Mouse (Mus musculus) limb, embryonic 13.5 days (tissue): Measurements from ENCODE around the gene Itga1. TPM values are rescaled to one million over a fixed set of nuclear protein-coding genes. Genes with fewer than 3 reads are reported as not detected.

Experiments
- ATAC-seq: fragments of 200-750 bp; cut with Nextera tagmentation; 2 replicates; pipeline ENCODE4 v1.8.0; 2017; ENCODE audit warnings: low read depth, moderate number of reproducible peaks, moderate TSS enrichment; ENCODE audit not compliant: low FRiP score
- H3K27ac ChIP-seq: fragments of 300-500 bp; sonication (generic); 2 replicates; pipeline ENCODE4 v1.5.1; 2015; ENCODE audit warnings: inconsistent platforms, mild to moderate bottlenecking, moderate library complexity
- H3K27me3 ChIP-seq: fragments of 300-500 bp; sonication (generic); 2 replicates; pipeline ENCODE4 v1.6.1; 2015; ENCODE audit warnings: mild to moderate bottlenecking, inconsistent platforms
- H3K36me3 ChIP-seq: fragments of 300-500 bp; sonication (generic); 2 replicates; pipeline ENCODE4 v1.6.1; 2015; ENCODE audit warnings: inconsistent platforms, mild to moderate bottlenecking, moderate library complexity
- H3K4me1 ChIP-seq: fragments of 300-500 bp; sonication (generic); 2 replicates; pipeline ENCODE4 v1.6.1; 2015; ENCODE audit warnings: inconsistent platforms
- H3K4me2 ChIP-seq: fragments of 300-500 bp; sonication (generic); replicated peaks from 2 replicates; pipeline ENCODE4 v1.6.1; 2015; ENCODE audit warnings: inconsistent platforms, mild to moderate bottlenecking, moderate library complexity
- H3K4me3 ChIP-seq: fragments of 300-500 bp; sonication (generic); 2 replicates; pipeline ENCODE4 v1.5.1; 2015; ENCODE audit warnings: moderate library complexity, mild to moderate bottlenecking, inconsistent platforms
- H3K9ac ChIP-seq: fragments of 300-500 bp; sonication (generic); 2 replicates; pipeline ENCODE4 v1.6.1; 2015; ENCODE audit warnings: mild to moderate bottlenecking, inconsistent platforms
- H3K9me3 ChIP-seq: fragments of 300-500 bp; sonication (generic); 2 replicates; pipeline ENCODE4 v1.6.1; 2016; ENCODE audit warnings: inconsistent platforms
- WGBS: fragments of 180-500 bp; shearing (Covaris S2); methylation state at CpG from one replicate; pipeline ENCODE4 v1.1.7; 2015; 5-methylcytosine and 5-hydroxymethylcytosine counted together
- polyA plus RNA-seq: library from polyadenylated mRNA; unstranded; fragments of >200 nt; fragmentation: Nextera tagmentation; extraction: Ambion mirVana; gene quantifications from 2 replicates; pipeline ENCODE4 v1.2.1, GENCODE M21; 2015

Itga1 gene
- polyA plus RNA-seq, 1 experiment from 2014 or later, result 6.7 TPM

DNA sequence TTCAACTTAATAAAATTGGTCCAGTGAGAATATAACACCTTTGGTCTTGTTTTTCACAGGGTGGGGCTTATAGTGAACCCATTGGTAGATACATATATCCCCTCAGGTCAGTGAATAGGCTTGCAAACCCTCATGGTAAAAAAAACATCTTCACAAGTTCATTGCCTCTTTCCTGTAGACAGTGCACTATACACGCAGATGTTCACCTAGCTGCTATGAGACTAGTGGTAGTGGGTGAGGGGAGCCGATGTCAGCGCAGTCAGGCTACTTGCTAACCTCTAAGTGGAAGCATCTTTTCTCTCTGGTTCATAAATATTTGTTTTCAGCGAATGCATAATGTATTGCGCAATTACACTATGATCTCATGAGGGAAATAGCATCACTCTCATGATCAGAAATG lies 192.2 kb downstream of the Itga1 start:
- no peak overlapping the region for H3K27ac ChIP-seq
- H3K27me3 ChIP-seq, result no peaks in the 10 kb centered on the region
- H3K36me3 ChIP-seq, result no peaks in the 10 kb centered on the region
- ATAC-seq, result no peak
- no peak overlapping the region for H3K9ac ChIP-seq
- WGBS, result 93% methylated on average over 5 of the region's 5 CpGs
- H3K4me1 ChIP-seq, result no peaks in the 10 kb centered on the region
- H3K4me2 ChIP-seq, result no peak overlapping the region
- H3K9me3 ChIP-seq, result no peaks in the 10 kb centered on the region
- H3K4me3 ChIP-seq, result no peak overlapping the region

DNA sequence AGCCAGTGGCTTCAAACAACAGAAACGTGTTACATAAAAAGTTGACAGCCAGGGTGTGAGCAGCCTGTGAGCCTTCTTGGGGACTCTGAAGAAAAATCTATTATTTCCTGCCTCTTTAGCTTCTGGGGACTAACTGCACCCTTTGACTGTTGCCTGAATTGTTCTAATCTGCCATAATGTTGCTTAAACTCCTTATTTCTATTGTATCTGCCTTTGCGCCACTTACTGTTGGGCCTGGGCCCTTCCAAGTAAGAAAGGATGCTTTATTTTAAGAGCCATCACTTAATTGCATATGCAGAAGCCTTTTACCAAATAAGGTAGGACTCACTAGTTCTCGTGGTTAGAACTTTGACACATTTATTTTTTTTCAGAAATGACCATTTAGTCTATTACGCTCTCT lies 193.9 kb downstream of the Itga1 start:
- Histone ChIP-seq H3K36me3 (no peaks in the 10 kb centered on the region), H3K27me3 (no peaks in the 10 kb centered on the region), H3K27ac (no peak overlapping the region), H3K4me3 (no peak overlapping the region), H3K4me2 (no peak overlapping the region), H3K9ac (no peak overlapping the region), H3K9me3 (no peaks in the 10 kb centered on the region), H3K4me1 (no peaks in the 10 kb centered on the region)
- WGBS, result 81% methylated on average over 4 of the region's 4 CpGs
- no peak for ATAC-seq

Other genes starting within 250 kb of the Itga1 start
- gene Itga2, start 169.9 kb downstream of the Itga1 start, polyA plus RNA-seq, result 3.1 and 4.0 TPM in 2 replicates
- gene Pelo, start 11.8 kb downstream of the Itga1 start, polyA plus RNA-seq, result 6.8 and 7.7 TPM in 2 replicates
- 3.1 and 4.2 TPM in 2 replicates for gene Gm49395, start within 50 bp of the Itga1 start, polyA plus RNA-seq